Mouse (Mus musculus) hindbrain, embryonic 11.5 days (tissue): ENCODE data around the gene Dppa2. TPM values are rescaled to one million over a fixed set of nuclear protein-coding genes. Genes with fewer than 3 reads are reported as not detected.
"Not testable (repeated sequence)": the region's sequence is repeated elsewhere in the genome, so short reads cannot be mapped to it uniquely, and the experiment has no call there.

Experiments used
- ATAC-seq: fragments of 200-750 bp; cut with Nextera tagmentation; 2 replicates; pipeline ENCODE4 v1.8.0; 2017; ENCODE audit warnings: mild to moderate bottlenecking, moderate TSS enrichment, moderate library complexity; ENCODE audit not compliant: low FRiP score
- DNase-seq: peaks from one replicate; pipeline ENCODE4 v3.0.0-alpha.2; 2015; ENCODE audit warnings: low spot score
- H3K27ac ChIP-seq: fragments of 300-500 bp; sonication (generic); 2 replicates; pipeline ENCODE4 v1.5.1; 2014; ENCODE audit warnings: mild to moderate bottlenecking, low read depth, low read length
- H3K27me3 ChIP-seq: fragments of 300-500 bp; sonication (generic); 2 replicates; pipeline ENCODE4 v1.6.1; 2014; ENCODE audit warnings: mild to moderate bottlenecking, low read length, moderate library complexity, mixed read lengths; ENCODE audit not compliant: control insufficient read depth, insufficient read depth
- H3K36me3 ChIP-seq: fragments of 300-500 bp; sonication (generic); 2 replicates; pipeline ENCODE4 v1.6.1; 2014; ENCODE audit warnings: mild to moderate bottlenecking, low read length, moderate library complexity, mixed read lengths; ENCODE audit not compliant: control insufficient read depth, insufficient read depth
- H3K4me1 ChIP-seq: fragments of 300-500 bp; sonication (generic); replicated peaks from 2 replicates; pipeline ENCODE4 v1.6.1; 2014; ENCODE audit warnings: low read length, mixed read lengths; ENCODE audit not compliant: control insufficient read depth, insufficient read depth
- H3K4me2 ChIP-seq: fragments of 300-500 bp; sonication (generic); replicated peaks from 2 replicates; pipeline ENCODE4 v1.6.1; 2014; ENCODE audit warnings: mild to moderate bottlenecking, low read depth, low read length
- H3K4me3 ChIP-seq: fragments of 300-500 bp; sonication (generic); 2 replicates; pipeline ENCODE4 v1.5.1; 2014; ENCODE audit warnings: low read depth, low read length
- H3K9ac ChIP-seq: fragments of 300-500 bp; sonication (generic); 2 replicates; pipeline ENCODE4 v1.6.1; 2014; ENCODE audit warnings: low read depth, low read length
- H3K9me3 ChIP-seq: fragments of 300-500 bp; sonication (generic); 2 replicates; pipeline ENCODE4 v1.6.1; 2016; ENCODE audit warnings: low read length; ENCODE audit not compliant: control insufficient read depth
- WGBS: fragments of 180-500 bp; shearing (Covaris S2); extraction: QIAGEN DNeasy Blood & Tissue Kit; methylation state at CpG from one replicate; pipeline ENCODE4 v1.1.7; 2014; 5-methylcytosine and 5-hydroxymethylcytosine counted together
- polyA plus RNA-seq: library from polyadenylated mRNA; unstranded; fragments of >200 nt; fragmentation: Nextera tagmentation; extraction: Ambion mirVana; gene quantifications from 2 replicates; pipeline ENCODE4 v1.2.1, GENCODE M21; 2014

The Dppa2 gene
- polyA plus RNA-seq, 1 experiment from 2014 or later, result not detected

GRCm38 (mm10) chr16:48285517-48285916, 18.2 kb upstream of the Dppa2 start:
- WGBS, result 90% methylated on average over 4 of the region's 4 CpGs
- H3K4me2 ChIP-seq, result no peak overlapping the region
- H3K27me3 ChIP-seq, result no peaks in the 10 kb centered on the region
- no peak overlapping the region for H3K9ac ChIP-seq
- H3K27ac ChIP-seq, result no peak overlapping the region
- H3K9me3 ChIP-seq, result no peaks in the 10 kb centered on the region
- no peaks in the 10 kb centered on the region for H3K36me3 ChIP-seq
- H3K4me3 ChIP-seq, result no peak overlapping the region
- no peak for DNase-seq
- no peak for ATAC-seq
- H3K4me1 ChIP-seq, result no peaks in the 10 kb centered on the region

DNA sequence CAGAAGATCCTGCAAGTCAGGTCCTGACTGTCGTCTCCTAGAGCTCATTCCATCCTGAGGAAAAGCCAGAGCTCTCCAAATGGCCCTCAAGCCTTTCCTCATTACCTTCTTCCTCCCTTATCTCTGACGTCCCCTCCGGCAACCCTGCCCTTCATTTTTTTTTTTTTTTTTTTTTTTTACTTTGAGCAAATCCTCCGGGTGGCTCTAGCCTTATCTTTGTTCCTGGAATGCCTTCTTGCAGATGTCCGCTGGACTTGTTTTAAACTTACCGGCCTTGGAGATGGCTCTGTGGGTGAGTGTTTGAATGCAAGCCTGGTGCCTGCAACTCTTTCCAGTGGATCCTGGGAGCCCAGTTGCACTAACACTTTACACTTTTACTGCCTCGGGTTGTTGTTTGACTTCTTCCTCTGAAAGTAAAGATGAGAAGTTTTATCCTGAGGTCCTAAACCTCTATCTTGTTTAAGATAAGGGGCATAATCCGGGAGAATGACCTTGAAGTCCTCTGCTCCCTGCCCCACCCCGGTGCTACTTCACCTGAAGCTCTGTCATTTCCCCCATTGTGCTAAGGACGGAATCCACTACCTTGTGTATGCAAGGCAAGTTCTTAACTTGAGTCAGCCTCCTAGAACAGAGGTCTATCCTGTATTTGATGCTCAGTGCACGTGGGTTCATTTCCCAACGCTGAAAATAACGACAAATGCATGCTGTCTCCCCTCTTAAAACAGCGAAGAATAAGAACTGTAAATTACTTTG, 6.1 kb upstream of the Dppa2 start:
- 85% methylated on average over 14 of the region's 14 CpGs for WGBS
- H3K27ac ChIP-seq, result no peak overlapping the region
- H3K4me2 ChIP-seq, result no peak overlapping the region
- no peak for DNase-seq
- no peak overlapping the region for H3K9ac ChIP-seq
- H3K36me3 ChIP-seq, result no peaks in the 10 kb centered on the region
- no peaks in the 10 kb centered on the region for H3K9me3 ChIP-seq
- no peaks in the 10 kb centered on the region for H3K27me3 ChIP-seq
- ATAC-seq, result no peak
- no peaks in the 10 kb centered on the region for H3K4me1 ChIP-seq
- H3K4me3 ChIP-seq, result no peak overlapping the region

DNA sequence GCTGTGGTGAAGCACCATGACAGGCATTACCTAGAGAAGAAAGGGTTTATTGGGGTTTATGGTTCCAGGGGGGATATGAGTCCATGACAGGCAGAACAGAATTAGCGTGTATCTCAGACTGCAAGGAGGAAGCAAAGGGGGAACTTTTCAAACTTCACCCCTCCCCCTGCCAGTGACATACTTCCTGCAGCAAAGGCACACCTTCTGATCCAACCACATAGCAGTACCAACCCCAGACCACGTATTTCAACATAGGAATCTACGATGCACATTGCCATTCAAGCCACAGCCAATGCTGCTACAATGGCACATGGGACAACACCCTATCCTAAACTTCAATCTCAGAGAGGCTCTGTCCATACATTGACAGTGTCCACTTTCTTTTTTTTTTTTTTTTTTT, 3.8 kb upstream of the Dppa2 start:
- Histone ChIP-seq H3K27ac (no peak overlapping the region), H3K9ac (no peak overlapping the region), H3K36me3 (no peaks in the 10 kb centered on the region), H3K4me1 (no peaks in the 10 kb centered on the region), H3K4me2 (no peak overlapping the region), H3K9me3 (no peaks in the 10 kb centered on the region), H3K27me3 (no peaks in the 10 kb centered on the region), H3K4me3 (no peak overlapping the region)
- ATAC-seq (no peak), DNase-seq (no peak)
- WGBS, result 88% methylated on average over 3 of the region's 3 CpGs

- 84% methylated on average over 3 of the region's 3 CpGs for WGBS
- no peaks in the 10 kb centered on the region for H3K9me3 ChIP-seq
- no peak overlapping the region for H3K4me2 ChIP-seq
- no peak overlapping the region for H3K27ac ChIP-seq
- no peak for DNase-seq
- H3K9ac ChIP-seq, result no peak overlapping the region
- no peak for ATAC-seq
- no peak overlapping the region for H3K4me3 ChIP-seq
- H3K36me3 ChIP-seq, result no peaks in the 10 kb centered on the region
- H3K4me1 ChIP-seq, result no peaks in the 10 kb centered on the region
- H3K27me3 ChIP-seq, result no peaks in the 10 kb centered on the region
Measured at GRCm38 (mm10) chr16:48303983-48304382, 275 bp downstream of the Dppa2 start.

DNA sequence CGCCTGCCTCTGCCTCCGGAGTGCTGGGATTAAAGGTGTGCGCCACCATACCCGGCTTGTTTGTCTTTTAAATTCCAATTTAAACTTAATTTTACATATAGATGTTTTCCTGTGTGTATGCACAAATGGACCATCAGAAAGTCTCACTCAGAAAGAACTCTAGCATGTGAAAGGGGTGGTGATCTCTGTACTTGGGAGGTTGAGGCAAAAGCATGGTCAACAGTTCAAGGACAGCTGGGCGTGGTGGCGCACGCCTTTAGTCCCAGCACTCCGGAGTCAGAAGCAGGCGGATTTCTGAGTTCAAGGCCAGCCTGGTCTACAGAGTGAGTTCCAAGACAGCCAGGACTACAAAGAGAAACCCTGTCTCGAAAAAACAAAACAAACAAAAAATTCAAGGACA, 5.2 kb downstream of the Dppa2 start:
- H3K9me3 ChIP-seq, H3K4me3 ChIP-seq, H3K9ac ChIP-seq, H3K36me3 ChIP-seq, H3K27ac ChIP-seq, DNase-seq, H3K4me1 ChIP-seq, H3K27me3 ChIP-seq, ATAC-seq, H3K4me2 ChIP-seq: not testable (repeated sequence)
- WGBS, result 94% methylated on average over 10 of the region's 10 CpGs

DNA sequence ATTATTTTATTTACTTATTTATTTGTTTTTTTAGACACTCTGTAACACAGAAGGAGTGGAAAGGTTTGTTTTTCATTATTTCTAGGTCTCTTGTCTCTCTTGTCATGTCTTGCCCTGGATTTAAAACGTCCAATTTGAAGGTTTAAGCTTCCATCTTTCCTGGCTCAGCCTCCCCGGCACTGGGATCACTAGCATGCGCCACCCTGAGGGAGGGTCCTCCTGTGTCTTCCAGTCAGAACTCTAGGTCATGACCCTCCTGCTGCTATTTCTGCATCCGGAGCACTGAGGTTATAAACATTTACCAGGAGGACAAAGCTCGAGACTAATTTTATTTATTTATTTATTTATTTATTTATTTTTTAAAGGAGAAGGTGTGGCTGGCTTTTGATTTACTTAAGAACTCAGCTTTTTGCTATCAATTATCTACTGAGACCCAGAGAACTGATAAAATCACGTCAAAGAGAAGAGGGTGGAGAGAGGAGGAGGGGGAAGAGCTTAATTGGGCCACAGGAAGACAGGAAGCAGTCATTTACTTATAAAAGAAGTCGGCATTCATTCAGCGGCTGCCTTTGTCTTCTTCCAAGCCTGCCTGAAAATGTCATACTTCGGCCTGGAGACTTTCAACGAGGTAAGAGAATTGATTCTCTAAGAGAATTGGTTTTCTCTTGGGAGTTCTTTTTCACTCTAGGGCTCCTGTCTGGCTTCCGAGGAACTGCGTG, 6.4 kb downstream of the Dppa2 start:
- Histone ChIP-seq H3K9me3 (no peaks in the 10 kb centered on the region), H3K27ac (no peak overlapping the region), H3K27me3 (no peaks in the 10 kb centered on the region), H3K4me2 (no peak overlapping the region), H3K4me1 (no peaks in the 10 kb centered on the region), H3K4me3 (no peak overlapping the region), H3K36me3 (no peaks in the 10 kb centered on the region), H3K9ac (no peak overlapping the region)
- ATAC-seq (no peak), DNase-seq (no peak)
- 79% methylated on average over 12 of the region's 12 CpGs for WGBS

GRCm38 (mm10) chr16:48315294-48315693, 11.6 kb downstream of the Dppa2 start:
- no peak overlapping the region for H3K4me2 ChIP-seq
- no peak overlapping the region for H3K4me3 ChIP-seq
- H3K27me3 ChIP-seq, result no peaks in the 10 kb centered on the region
- DNase-seq (no peak), ATAC-seq (no peak)
- H3K27ac ChIP-seq, result no peak overlapping the region
- H3K9me3 ChIP-seq, result no peaks in the 10 kb centered on the region
- H3K9ac ChIP-seq, result no peak overlapping the region
- whole genome bisulfite sequencing, result 90% methylated on average over 3 of the region's 3 CpGs
- H3K36me3 ChIP-seq, result no peaks in the 10 kb centered on the region
- H3K4me1 ChIP-seq, result no peaks in the 10 kb centered on the region

GRCm38 (mm10) chr16:48320781-48321180, 17.1 kb downstream of the Dppa2 start:
- Histone ChIP-seq H3K4me1 (no peaks in the 10 kb centered on the region), H3K27me3 (no peaks in the 10 kb centered on the region), H3K27ac (no peak overlapping the region), H3K4me3 (no peak overlapping the region), H3K4me2 (no peak overlapping the region), H3K9me3 (no peaks in the 10 kb centered on the region), H3K9ac (no peak overlapping the region), H3K36me3 (no peaks in the 10 kb centered on the region)
- whole genome bisulfite sequencing, result 98% methylated on average over 6 of the region's 6 CpGs
- DNase-seq, result no peak
- ATAC-seq, result no peak

DNA sequence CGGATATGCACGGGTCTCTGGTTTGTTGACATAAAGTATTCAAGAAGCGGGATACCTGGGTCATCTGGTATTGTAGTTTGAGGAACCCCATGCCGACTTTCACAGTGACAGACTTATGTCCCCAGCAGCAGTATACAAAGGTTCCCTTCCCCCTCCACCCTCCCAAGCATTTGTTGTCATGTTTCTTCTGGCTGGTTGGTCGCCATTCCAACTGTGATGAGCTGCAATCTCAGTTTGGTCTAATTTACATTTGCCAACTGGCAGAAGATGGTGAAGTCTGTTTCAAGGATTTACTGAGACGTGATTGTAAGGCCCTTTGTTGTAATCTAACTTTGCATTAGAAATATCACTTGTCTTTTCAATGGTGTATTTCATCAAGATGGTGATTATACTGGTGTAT, 19.4 kb downstream of the Dppa2 start:
- no peaks in the 10 kb centered on the region for H3K27me3 ChIP-seq
- WGBS, result 76% methylated on average over 6 of the region's 6 CpGs
- H3K9ac ChIP-seq, result no peak overlapping the region
- ATAC-seq (no peak), DNase-seq (no peak)
- no peak overlapping the region for H3K27ac ChIP-seq
- H3K4me3 ChIP-seq, result no peak overlapping the region
- H3K4me1 ChIP-seq, result no peaks in the 10 kb centered on the region
- H3K9me3 ChIP-seq, result no peaks in the 10 kb centered on the region
- H3K4me2 ChIP-seq, result no peak overlapping the region
- no peaks in the 10 kb centered on the region for H3K36me3 ChIP-seq
